Mouse (Mus musculus): ENCODE measurements around the gene Rpl11.
"Not testable (repeated sequence)": the region's sequence is repeated elsewhere in the genome, so short reads cannot be mapped to it uniquely, and the experiment has no call there.

The Rpl11 gene

GRCm38 (mm10) chr4:136053247-136053596 is at the start of gene Rpl11:
Rpl11 (minus strand) TSS chr4:136053428.
- DNase-seq (ENCODE audit: low spot score): peak; percentile 75

GRCm38 (mm10) chr4:136101753-136102152 is 48.5 kb upstream of the Rpl11 start:
- DNase-seq (ENCODE audit: low spot score): not testable (repeated sequence)

GRCm38 (mm10) chr4:136100396-136101070 is 47.3 kb upstream of the Rpl11 start:
- no peak for DNase-seq (ENCODE audit: low spot score)

GRCm38 (mm10) chr4:136098446-136098845 is 45.2 kb upstream of the Rpl11 start:
- DNase-seq (ENCODE audit: low spot score): no peak

GRCm38 (mm10) chr4:136096446-136097113 is 43.4 kb upstream of the Rpl11 start:
- no peak for DNase-seq (ENCODE audit: low spot score)

GRCm38 (mm10) chr4:136095490-136096105 is 42.4 kb upstream of the Rpl11 start:
- no peak for DNase-seq (ENCODE audit: low spot score)

GRCm38 (mm10) chr4:136094519-136095219 is 41.4 kb upstream of the Rpl11 start:
- no peak for DNase-seq (ENCODE audit: low spot score)

GRCm38 (mm10) chr4:136092498-136092897 is 39.3 kb upstream of the Rpl11 start:
- no peak for DNase-seq (ENCODE audit: low spot score)

GRCm38 (mm10) chr4:136091346-136091745 is 38.1 kb upstream of the Rpl11 start:
- DNase-seq (ENCODE audit: low spot score): no peak

- DNase-seq (ENCODE audit: low spot score): no peak
These were observed 36.7 kb upstream of the Rpl11 start for GRCm38 (mm10) chr4:136089748-136090583.

GRCm38 (mm10) chr4:136088971-136089747 is 35.9 kb upstream of the Rpl11 start:
- DNase-seq (ENCODE audit: low spot score): no peak

GRCm38 (mm10) chr4:136088364-136088763 is 35.1 kb upstream of the Rpl11 start:
- no peak for DNase-seq (ENCODE audit: low spot score)

GRCm38 (mm10) chr4:136087261-136087660 is 34.0 kb upstream of the Rpl11 start:
- no peak for DNase-seq (ENCODE audit: low spot score)

- no peak for DNase-seq (ENCODE audit: low spot score)
These were observed 31.6 kb upstream of the Rpl11 start for GRCm38 (mm10) chr4:136084840-136085239.

GRCm38 (mm10) chr4:136083269-136084105 is 30.3 kb upstream of the Rpl11 start:
- DNase-seq (ENCODE audit: low spot score): no peak

GRCm38 (mm10) chr4:136081729-136082128 is 28.5 kb upstream of the Rpl11 start:
- no peak for DNase-seq (ENCODE audit: low spot score)

- DNase-seq (ENCODE audit: low spot score): no peak
These were observed 25.4 kb upstream of the Rpl11 start for GRCm38 (mm10) chr4:136078649-136079048.

GRCm38 (mm10) chr4:136076776-136077538 is 23.7 kb upstream of the Rpl11 start:
- no peak for DNase-seq (ENCODE audit: low spot score)

- DNase-seq (ENCODE audit: low spot score): peak; percentile 76
These were observed 18.0 kb upstream of the Rpl11 start for GRCm38 (mm10) chr4:136071178-136071714.
